Mouse (Mus musculus) ovary, postnatal 36 days (tissue): ENCODE results near the gene Hectd1.

Experiments
- DNase-seq: peaks from one replicate; pipeline ENCODE4 v3.0.0; 2022; ENCODE audit warnings: low spot score, mixed read lengths

Gene Hectd1

DNA sequence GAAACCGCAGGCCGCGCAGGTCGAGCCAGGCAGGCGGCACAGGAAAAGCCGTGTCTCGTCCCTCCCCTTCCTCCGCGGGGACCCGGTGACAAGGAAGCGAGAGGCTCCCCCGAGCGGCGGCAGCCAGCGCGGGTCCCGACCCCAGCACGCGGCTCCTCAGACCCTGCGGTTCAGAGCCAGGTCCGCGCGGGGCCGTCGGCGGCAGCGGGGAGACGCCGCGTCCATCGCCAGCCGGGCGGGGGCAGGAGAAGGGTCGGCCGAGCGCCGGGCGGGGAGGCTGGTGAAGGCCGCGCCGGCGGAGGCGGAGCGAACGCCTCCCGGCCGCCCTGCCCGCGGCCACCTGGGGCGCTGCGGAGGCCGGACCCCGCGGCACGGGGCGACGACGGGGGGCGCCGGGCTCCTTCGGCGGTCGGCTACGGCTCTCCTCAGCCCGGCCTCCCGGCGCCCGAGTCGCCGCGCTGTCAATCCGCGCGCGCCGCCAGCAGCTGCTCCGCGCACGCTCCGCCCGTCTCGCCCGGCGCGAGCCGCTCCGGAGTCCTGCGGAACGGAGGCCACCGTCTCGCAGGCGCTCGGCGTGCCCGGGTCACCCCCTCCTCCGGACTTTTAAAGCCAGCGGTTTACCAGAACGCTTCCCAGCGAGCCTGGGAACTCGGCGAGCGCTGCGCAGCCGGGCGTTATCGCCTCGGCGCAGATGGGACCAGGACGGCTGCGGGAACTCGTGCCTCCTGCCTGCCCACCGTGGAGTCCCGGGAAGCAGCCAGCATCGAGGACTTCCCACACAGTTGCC, at the start of gene Hectd1:
Hectd1 (minus strand) TSS at position 247 of the 787 bp plus-strand sequence.
- DNase-seq: peak; percentile 89

DNA sequence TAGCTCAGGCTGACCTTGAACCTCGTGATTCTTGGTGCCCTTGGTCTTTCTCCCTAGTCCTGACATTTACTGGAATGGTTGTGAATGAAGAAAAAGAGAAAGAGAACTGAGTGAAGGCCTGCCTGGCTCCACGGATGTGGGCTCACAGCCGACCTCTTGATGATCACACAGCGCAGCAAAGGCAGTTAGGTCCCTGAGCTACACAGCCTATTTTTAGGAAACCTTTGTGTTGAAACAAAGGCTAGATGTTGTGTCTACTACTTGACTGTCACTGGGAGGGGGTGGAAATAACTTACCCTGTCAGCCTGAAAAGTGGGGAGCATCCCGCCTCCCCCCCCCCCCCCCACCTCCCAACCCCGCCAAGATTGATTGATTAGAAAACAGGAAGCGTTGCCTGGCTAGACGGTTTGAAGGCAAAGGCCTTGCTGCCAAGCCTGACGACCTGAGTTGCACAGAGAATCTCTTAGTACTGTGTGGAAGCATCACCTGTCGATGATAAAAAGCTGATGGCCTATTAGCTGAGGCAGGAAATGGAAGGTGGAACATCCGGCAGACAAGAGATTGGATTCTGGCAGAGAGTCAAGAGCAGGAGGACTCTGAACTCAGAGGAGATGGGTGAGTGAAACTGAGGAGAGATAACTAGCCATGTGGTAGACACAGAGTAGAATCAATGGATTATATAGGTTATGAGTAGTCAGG, 42.3 kb upstream of the Hectd1 start:
- no peak for DNase-seq

DNA sequence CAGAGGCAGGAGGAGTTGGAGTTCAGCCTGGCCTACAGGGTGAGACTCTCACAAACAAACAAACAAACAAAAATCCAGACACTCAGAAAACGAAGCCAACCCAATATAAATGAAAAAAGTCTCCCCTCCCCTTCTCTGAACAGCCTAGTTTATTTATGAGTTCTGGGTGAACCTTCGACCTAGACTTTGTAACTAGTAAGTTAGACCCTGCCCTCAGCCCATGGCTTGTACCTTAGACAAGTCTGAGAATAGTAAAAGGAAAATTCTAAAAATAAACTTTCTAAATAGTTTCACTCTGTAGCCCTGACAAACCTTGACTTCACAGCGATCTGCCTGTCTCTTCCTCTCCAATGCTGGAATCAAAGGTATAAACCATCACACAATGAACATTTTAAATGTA, 40.2 kb upstream of the Hectd1 start:
- DNase-seq: no peak

DNA sequence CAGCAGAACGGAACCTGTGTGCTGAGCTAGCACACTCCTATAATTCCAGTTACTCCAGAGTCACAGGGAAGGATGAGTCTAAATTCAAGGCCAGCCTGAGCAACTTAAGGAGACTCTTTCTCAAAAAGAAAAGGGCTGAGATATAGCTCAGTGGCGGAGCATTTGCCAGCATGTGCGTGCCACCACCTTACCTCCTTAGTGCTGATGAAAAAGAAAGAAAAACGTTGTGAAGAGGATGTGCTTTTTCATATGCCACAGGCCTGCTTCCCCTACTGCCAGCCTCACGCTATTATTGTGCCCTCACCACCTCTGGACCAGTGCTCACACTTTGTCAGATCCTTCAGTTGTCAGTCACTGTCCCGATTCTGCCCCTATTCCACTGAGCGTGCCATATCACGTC, 37.7 kb upstream of the Hectd1 start:
- no peak for DNase-seq

DNA sequence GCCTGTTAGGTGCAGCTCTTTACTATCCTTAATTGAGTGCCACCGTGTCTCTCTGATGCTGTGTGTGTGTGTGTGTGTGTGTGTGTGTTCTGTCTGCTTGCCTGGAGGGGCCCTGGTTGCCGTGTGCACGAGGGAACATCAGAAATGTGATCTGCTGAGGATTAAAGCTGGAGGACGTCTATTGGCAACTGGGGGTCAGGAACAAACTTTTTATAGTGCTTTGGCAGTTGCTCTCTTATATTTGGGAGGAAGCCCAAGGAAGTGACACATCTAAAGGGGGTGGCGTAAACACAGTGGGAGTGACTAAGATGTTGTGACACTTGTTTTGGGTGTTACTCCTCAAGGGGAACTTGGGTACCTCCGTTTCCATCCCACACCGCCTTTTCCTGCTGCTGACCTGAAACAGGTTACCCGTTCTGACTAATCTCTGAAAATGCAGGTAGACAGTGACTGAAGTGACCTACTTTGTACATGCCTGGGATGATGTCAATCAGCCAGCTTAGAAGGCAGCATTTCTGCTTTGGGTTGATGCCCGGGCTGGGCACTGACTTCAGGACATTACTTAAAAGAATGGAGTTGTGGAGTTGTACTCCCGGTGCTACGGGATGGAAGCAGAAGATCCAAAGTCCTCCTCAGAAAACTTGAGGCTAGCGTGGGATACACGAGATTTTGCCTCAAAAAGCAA, 37.0 kb upstream of the Hectd1 start:
- no peak for DNase-seq

DNA sequence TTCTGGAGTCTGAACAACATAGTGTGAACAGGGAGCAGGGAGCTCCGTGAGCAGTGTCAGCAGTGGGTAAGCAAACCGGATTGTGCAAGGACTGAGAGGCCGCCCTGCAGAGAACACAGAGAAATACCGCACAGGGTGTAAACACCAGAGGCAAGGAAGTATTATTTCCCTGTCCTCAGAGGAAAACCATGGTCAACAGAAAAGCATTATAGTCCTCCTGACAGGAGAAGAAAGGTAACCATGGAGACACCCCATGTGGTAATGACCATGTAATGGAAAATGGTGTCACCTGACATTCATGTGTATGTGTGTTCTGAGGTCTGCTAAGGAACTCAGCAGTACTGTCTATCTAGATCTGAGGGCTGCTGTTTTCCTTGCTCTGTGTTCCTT, 36.4 kb upstream of the Hectd1 start:
- DNase-seq: peak; percentile 23

DNA sequence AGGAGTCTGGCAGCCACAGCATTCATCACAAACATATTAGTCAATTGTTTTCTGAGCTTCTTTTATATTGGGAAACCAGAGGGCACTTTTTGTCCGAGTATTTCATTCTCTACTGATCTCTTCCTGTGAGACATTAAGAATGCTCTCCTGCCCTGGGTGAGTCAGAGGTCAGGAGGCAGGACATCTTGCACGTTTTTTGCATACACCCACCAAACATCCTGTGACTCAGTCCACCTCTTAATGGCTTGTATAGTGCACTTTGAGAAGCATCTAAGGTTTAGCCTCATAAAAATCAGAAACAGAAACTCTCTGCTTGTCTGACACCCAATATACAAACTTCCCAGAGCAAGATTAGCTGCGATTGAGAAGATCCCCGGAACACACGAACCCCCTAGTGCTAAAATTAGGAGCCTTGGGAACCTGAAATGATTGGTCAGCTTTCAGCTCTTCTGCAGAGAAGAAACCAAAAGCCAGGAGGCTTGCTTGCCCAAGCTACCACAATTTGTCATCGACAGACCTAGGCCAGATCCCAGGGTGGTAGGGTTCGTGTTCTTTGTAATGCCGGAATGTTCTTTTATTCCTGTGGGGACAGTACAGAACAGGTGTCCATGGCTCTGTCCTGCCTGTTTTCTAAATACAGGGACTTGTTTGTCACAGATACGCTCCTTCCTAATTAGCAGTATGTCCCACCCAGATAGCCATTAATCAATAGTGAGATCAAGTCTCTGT, 35.9 kb upstream of the Hectd1 start:
- no peak for DNase-seq

DNA sequence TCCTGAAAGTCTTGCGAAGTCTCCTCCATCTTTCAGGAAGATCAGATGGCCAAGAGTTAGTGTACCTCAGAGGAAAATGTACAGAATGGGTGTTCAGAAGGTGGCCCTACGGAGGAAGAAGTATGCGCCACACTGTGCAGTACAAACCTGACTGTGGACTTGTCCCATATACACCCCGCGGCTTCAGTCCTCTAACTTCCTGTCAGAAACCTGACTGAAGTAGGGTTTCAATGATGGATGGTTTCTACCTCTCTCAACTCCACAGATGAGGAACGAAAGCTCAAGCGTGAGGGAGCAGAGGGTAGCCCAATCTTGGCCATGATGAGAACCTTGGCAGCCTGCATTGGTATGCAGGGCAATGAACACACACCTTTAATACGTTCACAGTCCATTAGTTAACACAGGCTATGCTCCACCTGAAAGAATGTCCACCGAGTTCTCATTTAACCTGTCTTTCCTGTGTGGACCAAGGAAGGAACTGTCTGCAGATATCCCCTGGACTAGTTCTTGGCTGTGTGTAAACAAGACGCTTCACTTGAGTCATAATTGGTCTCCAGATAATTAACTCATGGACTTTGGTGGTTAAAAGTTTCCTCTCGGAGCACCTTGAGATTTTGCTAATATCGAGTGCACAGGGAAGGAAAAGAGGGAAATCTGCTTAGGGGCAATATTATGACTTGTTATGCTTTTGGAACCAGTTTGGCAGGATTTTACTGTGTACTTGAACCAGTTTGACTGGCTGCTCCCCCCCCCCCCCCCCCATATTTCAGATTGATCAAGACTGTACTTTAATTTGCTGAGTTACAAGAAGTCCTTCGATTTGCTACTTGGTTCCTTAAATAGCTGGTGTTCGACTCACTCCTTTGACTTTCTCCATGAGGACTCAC, 34.0 kb upstream of the Hectd1 start:
- no peak for DNase-seq

DNA sequence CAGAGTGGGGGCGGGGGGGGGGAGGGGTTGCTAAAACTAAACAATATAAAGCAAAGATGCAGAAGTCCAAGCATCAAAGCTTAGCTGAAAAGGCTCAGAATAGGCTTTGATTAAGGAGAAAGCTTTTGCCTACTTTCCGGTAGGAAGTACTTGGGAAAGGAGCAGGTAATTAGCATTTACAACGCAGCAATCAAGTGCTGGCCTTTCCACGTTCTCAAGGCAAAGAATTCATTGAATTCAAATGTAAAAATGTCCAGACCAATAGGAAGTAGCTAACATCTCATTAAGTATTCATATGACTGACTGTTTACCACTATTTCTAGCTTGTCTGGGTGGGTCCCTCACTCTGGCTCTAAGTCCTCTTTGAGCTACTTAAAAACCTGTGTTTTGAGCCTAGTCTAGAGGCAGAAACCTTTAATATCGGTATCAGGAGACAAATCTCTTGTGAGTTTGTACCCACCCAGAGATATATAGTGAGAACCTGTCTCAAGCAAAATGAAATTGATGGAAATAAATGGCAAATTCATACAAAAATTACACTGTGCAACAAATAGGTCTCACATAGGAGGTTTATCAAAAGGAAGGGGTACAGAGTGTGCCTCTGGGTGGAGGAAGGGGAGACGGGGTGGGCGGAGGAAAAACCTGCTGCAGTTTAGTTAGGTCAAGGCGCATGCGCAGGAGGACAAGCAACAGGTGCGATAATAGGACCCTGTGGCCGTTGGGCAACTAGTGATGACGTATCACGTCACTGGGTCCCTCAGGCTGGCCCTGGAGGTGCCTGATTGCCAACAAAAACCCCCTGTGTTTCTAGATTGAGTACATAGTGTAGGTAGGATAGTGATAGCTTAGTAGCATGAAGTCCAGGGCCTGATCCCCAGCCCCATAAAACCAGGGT, 29.0 kb upstream of the Hectd1 start:
- no peak for DNase-seq

DNA sequence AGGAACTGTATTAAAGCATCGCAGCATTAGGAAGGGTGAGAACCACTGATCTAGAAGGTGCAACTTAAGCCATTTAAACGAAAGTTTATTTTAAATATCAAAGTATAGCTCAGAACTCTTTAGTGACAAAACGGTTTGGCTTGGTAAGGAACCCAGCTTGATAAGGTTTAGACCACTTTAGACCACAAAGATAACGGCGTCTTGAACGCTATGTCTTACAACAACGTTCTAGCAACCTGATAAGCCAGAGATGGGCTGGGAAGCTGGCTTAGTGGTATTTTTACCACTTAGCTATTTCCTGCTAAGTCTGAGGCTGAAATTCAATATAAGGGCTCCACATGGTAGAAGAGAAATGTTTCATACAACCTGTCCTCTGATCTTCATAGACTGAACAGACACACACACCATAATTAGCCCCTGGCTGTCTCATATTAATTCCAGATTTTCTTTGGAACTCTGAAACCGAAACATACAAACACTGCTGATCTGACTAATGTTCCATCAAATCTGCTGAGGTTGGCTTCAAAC, 27.5 kb upstream of the Hectd1 start:
- DNase-seq: no peak

DNA sequence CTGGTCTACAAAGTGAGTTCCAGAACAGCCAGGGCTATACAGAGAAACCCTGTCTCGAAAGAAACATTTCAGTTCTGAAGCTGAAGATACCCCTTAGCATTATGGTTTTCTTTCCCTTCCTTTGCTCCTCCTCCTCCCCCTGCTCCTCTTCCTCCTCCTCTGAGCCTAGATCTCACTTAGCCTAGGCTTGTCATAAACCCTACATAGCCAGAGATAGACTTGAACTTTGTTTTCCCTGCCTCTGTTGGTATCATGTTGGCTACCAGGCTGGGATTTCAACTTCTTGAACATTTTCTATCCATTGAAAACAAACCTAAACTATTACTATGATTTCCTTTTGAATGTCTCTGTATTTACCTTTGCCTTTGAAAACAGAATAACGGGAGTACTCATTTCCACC, 26.5 kb upstream of the Hectd1 start:
- DNase-seq: no peak

DNA sequence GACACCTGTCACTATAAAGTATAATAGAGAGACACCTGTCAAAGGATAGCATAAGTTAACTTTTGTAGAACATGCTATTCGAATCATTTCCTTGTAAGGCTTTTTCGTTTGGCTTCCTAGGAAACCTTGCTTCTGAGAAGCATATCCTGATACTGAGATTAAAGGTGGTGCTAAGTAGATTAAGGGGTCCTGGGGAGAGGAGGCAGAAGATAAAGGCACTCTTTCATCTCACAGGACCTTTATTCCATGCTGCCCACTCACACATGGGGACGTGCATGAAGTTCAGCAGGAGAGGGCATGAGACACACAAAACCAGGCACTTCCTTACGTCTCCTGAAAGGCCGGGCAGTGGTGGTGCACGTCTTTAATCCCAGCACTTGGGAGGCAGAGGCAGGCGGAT, 26.1 kb upstream of the Hectd1 start:
- no peak for DNase-seq

DNA sequence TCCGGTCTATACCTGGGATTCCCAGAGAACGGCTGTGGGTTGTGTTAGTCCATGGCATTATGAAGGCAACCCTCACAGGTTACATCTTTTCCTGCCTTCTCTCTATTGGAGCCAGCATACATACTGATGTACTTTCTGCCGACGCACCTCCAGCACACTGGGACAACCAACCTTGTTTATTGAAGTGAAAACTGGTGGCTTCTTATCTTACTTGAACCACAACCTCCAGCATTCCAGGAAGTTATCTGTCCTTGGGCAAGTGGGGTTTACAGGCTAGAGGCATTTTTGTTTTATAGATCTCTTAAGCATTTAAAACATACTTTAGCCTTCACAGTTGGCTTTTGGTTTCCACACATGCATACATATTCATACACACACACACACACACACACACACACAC, 22.3 kb upstream of the Hectd1 start:
- DNase-seq: no peak

DNA sequence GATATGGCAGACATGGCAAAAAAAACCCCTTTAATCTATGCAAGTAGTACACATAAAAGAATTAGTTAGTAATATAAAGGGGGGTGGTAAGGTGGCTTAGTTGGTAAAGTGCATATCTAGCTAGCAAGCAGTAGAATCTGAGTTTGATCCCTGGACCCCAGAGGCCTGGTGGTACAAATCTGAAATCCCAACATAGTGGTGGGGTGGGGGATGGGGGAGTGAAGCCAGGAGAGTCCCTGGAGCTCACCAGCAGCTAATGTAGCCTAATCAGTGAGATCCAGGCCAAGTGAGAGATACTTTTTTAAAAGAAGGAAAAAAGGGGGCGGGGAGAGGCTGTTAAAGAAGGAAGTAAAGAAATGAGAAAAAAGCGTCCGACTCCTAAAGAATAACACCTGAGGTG, 21.8 kb upstream of the Hectd1 start:
- no peak for DNase-seq

DNA sequence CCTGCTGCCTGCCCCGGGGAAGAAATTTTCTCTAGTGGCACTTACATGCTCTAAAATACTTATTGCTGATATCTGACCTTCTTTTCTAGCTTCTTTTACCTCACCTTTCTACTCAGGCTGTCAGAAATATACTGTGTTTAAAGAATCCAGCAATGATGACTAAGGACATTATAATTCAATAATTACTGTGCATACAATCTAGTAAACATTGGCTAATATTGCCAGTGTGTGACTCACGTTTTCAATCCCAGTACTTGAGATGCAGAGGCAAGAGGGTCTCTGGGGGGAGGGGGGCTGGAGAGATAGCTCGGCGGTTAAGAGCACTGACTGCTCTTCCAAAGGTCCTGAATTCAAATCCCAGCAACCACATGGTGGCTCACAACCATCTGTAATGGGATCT, 21.0 kb upstream of the Hectd1 start:
- no peak for DNase-seq

DNA sequence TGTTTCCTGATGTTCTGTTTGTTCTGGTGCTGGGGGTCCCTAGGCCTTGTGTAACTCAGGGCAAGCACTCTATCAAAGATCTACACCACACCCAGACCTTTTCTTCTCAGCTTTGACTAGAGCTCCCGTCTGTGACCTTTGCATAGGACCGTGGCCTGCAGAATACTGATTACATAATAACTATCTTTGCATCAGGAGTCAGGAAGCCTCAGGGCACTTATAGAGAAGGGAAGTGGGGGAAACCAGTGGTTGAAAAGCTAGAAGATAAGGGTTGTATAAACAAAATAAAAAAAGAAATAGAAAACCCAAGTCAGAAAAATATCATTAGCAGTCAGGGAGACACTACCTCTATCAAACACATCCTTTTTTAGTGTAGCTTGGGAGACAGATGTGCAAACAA, 20.6 kb upstream of the Hectd1 start:
- no peak for DNase-seq

DNA sequence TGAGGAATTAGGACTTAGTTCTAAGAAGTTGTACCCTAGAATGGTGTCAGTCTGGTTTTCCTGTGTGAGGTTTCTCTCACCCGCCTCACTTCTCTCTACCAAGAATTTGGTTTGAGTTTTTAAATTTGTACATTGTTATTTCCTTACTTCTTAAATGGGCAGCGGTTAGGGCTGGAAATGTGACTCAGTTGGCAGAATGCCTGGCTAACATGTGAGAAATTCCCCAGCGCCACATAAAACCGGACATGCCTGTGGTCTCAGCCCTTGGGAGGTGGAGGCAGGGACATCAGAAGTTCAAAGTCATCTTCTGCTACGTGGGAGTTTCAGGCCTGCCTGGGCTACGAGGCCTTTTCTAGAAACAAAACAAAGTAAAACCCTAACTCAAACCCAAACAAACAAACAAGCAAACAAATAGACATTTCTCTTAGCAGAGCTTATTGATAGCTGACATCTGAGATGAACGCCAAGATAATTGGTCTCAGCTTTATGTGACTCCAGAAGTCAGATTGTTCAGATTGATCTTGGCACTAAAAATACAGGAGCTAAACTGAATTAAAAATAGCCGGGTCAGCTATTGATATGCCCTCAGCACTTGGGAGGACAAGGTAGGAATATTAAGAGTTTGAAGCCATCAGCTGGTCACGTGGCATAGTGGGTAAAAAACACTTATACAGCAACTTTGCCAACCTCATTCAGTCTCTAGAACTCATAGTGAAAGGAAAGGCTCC, 18.8 kb upstream of the Hectd1 start:
- no peak for DNase-seq

DNA sequence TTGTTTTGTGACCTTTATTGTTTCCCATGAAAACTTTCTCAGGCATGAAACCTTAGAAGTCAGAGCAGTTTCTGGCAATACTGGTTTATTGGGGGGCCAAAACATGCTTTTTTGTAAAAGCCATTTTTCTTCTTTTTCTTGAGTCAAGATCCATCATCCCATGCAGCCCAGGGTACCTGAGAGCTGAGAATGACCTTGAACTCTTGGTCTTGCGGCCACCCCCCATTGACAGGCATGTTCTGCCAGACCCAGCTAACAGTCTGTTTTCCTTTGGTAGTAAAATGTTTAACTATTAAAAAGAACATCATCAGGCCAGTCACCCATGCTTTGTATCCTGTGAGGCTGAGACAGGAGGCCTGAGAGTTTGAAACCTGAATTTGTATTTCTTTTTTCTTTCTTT, 15.9 kb upstream of the Hectd1 start:
- no peak for DNase-seq

DNA sequence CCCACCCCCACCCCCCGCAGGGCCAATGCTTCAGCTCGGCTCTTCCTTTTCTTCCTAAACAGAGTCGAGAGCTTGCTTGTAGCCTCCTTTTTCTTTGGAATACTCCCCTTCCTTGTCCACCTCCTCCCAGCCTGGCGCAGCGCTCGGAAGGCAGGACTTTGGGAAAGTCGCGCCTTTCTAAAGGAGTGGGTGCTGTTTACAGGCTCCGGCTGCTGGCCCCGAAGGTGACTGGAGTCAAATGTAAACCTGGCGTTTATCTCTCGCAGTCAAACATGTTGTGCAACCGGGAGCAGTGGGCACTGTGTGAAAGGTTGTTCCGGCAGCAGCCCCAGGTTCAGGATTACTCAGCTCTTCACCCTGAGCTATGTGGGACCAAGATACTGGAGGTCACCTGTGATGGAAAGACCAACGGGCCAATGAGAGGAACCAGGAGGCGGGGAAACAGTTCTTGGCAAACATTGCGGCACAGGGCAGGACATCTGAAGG, 15.5 kb upstream of the Hectd1 start:
- peak; percentile 92 for DNase-seq
